Mouse (Mus musculus): ENCODE results near the gene Rnf126. TPM values are rescaled to one million over a fixed set of nuclear protein-coding genes. Genes with fewer than 3 reads are reported as not detected.

Gene Rnf126
- polyA plus RNA-seq, 1 experiment from 2014 or later, result 119 TPM

DNA sequence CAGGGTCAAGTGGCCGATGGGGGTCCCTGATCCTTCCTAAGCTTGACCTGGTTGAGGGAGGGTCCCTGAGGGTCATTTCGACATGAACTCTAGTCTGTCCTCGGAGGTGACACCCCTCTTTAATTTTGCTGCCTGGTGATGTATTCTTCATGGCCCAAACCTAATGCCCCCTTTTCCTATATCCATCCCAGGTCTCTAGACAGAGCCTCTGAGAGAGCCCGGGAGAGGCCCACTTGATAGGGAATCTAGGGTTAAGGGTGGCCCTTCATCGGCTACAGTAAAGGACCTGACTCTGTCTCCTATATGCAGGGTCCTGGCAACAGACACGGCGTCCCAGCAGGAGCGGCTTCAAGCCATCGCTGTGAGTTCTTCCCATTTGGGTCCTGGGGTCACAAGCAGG, 39.6 kb upstream of the Rnf126 start:
- Histone ChIP-seq H3K9me3 (ENCODE audit: control insufficient read depth, low read length) (no peaks in the 10 kb centered on the region), H3K36me3 (ENCODE audit: control insufficient read depth, insufficient read depth, low read length) (0 out of 2 replicates have a peak, but pooled peaks cover 3% of the 10 kb centered on the region), H3K9ac (ENCODE audit: low read depth, low read length) (no peak overlapping the region), H3K27ac (ENCODE audit: low read depth, low read length) (no peak overlapping the region), H3K4me1 (replicated peaks; ENCODE audit: control insufficient read depth, insufficient read depth, low read length) (peaks cover 48% of the 10 kb centered on the region), H3K4me2 (no peak overlapping the region), H3K4me3 (ENCODE audit: low read depth, low read length) (no peak overlapping the region), H3K27me3 (replicated peaks; ENCODE audit: control insufficient read depth, insufficient read depth, low read length) (no peaks in the 10 kb centered on the region)
- no peak for ATAC-seq (replicated peaks; ENCODE audit: low FRiP score)
- 76% methylated on average over 9 of the region's 9 CpGs for WGBS
- no peak for DNase-seq (ENCODE audit: low spot score)

DNA sequence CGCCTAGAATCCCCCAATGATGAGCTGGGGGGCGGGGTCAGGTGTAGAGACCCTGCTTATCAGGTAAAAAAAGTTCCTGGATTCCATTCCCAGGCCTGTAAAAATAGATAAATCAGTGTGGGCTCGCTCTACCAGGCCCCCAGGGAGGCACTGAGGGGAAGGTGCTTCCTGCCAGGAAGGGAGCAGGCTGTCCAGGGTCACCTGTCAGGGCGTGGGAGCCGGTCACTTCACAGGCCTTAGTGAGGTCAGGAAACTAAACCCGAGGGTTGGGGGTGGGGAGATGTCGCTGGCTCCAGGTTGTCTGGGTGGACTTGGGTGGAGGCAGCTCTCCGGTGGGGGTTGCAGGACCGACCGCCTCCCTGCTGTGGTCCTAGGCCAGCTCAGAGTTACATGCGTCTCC, 38.9 kb upstream of the Rnf126 start:
- ATAC-seq (replicated peaks; ENCODE audit: low FRiP score), result no peak; the same call in 1 of the 2 replicates
- 42% methylated on average over 11 of the region's 11 CpGs for WGBS

DNA sequence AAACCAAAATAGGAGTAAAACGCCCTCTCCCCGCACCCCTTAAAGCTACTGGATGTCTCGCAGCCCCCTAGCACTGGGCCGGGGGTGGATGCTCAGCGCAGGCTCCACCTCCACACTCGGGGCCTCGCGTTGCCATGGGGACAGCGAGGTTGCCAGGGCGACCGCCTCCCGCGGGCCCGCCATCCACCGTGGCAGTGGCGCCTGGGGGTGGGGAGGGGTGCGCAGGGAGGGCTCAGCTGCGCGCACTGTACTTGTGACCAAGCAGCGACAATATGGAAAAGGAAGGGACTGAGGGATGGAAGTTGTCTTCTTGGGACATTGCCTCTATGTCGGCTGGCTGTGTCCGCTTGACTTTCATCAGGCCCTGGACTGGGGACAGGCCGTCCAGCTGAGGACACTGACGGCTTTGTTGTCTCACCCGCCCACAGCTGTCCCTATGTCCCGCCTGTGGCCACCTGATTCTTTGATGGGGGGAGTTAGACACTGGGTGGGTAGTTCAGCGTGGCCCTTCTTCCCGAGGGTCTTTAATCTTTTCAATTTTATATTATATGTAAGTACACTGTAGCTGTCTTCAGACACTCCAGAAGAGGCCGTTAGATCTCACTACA, 37.1 kb upstream of the Rnf126 start:
- H3K27me3 ChIP-seq (replicated peaks; ENCODE audit: control insufficient read depth, insufficient read depth, low read length), result no peaks in the 10 kb centered on the region
- WGBS, result 37% methylated on average over 29 of the region's 29 CpGs
- ATAC-seq (replicated peaks; ENCODE audit: low FRiP score) (no peak), DNase-seq (ENCODE audit: low spot score) (peak; percentile 71)
- H3K27ac ChIP-seq (ENCODE audit: low read depth, low read length), result no peak overlapping the region
- no peaks in the 10 kb centered on the region for H3K9me3 ChIP-seq (ENCODE audit: control insufficient read depth, low read length)
- H3K4me2 ChIP-seq, result peak overlapping the region; percentile 19; the same call in 1 of the 2 replicates
- 0 out of 2 replicates have a peak, but pooled peaks cover 2% of the 10 kb centered on the region for H3K36me3 ChIP-seq (ENCODE audit: control insufficient read depth, insufficient read depth, low read length)
- H3K9ac ChIP-seq (ENCODE audit: low read depth, low read length), result no peak overlapping the region
- no peak overlapping the region for H3K4me3 ChIP-seq (ENCODE audit: low read depth, low read length)
- H3K4me1 ChIP-seq (replicated peaks; ENCODE audit: control insufficient read depth, insufficient read depth, low read length), result peaks cover 52% of the 10 kb centered on the region

More for the DNA sequence above, 38.9 kb upstream of the Rnf126 start:
- H3K36me3 ChIP-seq (ENCODE audit: control insufficient read depth, insufficient read depth, low read length), result 0 out of 2 replicates have a peak, but pooled peaks cover 3% of the 10 kb centered on the region
- no peak overlapping the region for H3K9ac ChIP-seq (ENCODE audit: low read depth, low read length)
- no peak overlapping the region for H3K4me3 ChIP-seq (ENCODE audit: low read depth, low read length)
- no peak for DNase-seq (ENCODE audit: low spot score)
- no peak overlapping the region for H3K4me2 ChIP-seq
- H3K9me3 ChIP-seq (ENCODE audit: control insufficient read depth, low read length), result no peaks in the 10 kb centered on the region
- H3K27ac ChIP-seq (ENCODE audit: low read depth, low read length), result no peak overlapping the region
- H3K4me1 ChIP-seq (replicated peaks; ENCODE audit: control insufficient read depth, insufficient read depth, low read length), result peaks cover 48% of the 10 kb centered on the region
- H3K27me3 ChIP-seq (replicated peaks; ENCODE audit: control insufficient read depth, insufficient read depth, low read length), result no peaks in the 10 kb centered on the region

DNA sequence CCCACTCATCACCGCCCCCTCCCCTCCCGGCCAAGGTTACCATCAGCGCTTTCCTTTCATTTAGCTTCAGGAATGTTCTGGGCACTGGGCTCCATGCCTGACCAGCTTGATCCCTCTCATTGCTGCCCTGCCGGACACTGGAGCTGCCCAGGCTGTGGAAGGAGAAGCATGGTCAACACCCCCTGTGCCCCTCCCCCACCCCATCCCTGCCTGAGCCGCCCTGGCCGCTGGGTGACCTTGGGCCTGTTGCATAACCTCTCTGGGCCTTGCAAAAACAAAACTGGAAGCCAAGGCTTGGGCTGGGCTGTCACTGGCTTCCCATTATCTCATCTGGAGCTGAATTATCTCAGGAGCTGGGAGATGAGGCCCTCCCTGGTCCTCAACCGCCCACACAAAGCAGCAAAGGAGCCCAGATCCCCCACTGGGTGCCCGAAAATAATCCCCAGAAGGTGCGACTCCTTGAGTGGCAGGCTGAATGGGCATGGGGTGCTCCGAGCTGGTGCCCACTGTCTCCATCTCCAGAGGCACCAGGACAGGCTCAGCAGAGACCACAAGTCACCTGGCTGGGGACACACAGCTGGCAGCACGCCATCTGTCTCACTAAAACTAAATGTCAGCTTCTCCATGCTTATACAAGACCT, 35.7 kb upstream of the Rnf126 start:
- Histone ChIP-seq H3K27ac (ENCODE audit: low read depth, low read length) (peak overlapping the region; percentile 76), H3K9ac (ENCODE audit: low read depth, low read length) (0 out of 2 replicates have a peak overlapping the region, but pooled peaks have one; percentile 31), H3K9me3 (ENCODE audit: control insufficient read depth, low read length) (no peaks in the 10 kb centered on the region), H3K4me3 (ENCODE audit: low read depth, low read length) (peak overlapping the region; percentile 25; the same call in 1 of the 2 replicates), H3K36me3 (ENCODE audit: control insufficient read depth, insufficient read depth, low read length) (no peaks in the 10 kb centered on the region), H3K4me1 (replicated peaks; ENCODE audit: control insufficient read depth, insufficient read depth, low read length) (peaks cover 51% of the 10 kb centered on the region), H3K4me2 (peak overlapping the region; percentile 49), H3K27me3 (replicated peaks; ENCODE audit: control insufficient read depth, insufficient read depth, low read length) (no peaks in the 10 kb centered on the region)
- WGBS, result 40% methylated on average over 11 of the region's 11 CpGs
- DNase-seq (ENCODE audit: low spot score) (no peak), ATAC-seq (replicated peaks; ENCODE audit: low FRiP score) (peak; percentile 46)

DNA sequence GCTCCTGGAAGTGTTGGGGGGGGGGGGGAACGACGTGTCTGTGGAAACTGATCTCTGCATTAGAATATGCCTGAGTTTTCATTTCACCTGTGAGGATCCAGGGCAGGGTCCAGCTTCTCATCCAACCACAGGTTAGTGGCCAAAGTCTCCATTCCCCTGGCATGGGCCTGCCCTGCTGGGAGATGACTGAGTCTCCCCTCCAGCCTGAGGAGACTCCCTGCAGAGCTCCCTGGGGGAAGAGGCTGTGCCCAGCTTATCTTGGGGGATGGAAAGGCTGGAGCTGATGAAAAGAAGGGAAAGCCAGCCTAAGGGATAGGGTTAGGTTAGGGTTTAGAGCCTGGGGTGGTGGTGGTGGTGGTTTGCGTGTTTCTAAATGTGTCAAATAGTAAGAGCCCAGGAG, 35.1 kb upstream of the Rnf126 start:
- Histone ChIP-seq H3K27ac (ENCODE audit: low read depth, low read length) (peak overlapping the region; percentile 76), H3K9ac (ENCODE audit: low read depth, low read length) (no peak overlapping the region), H3K9me3 (ENCODE audit: control insufficient read depth, low read length) (no peaks in the 10 kb centered on the region), H3K4me2 (peak overlapping the region; percentile 49), H3K36me3 (ENCODE audit: control insufficient read depth, insufficient read depth, low read length) (no peaks in the 10 kb centered on the region), H3K4me3 (ENCODE audit: low read depth, low read length) (peak overlapping the region; percentile 25; the same call in 1 of the 2 replicates), H3K27me3 (replicated peaks; ENCODE audit: control insufficient read depth, insufficient read depth, low read length) (no peaks in the 10 kb centered on the region), H3K4me1 (replicated peaks; ENCODE audit: control insufficient read depth, insufficient read depth, low read length) (peaks cover 48% of the 10 kb centered on the region)
- ATAC-seq (replicated peaks; ENCODE audit: low FRiP score) (no peak), DNase-seq (ENCODE audit: low spot score) (no peak)
- WGBS, result 40% methylated on average over 3 of the region's 3 CpGs

DNA sequence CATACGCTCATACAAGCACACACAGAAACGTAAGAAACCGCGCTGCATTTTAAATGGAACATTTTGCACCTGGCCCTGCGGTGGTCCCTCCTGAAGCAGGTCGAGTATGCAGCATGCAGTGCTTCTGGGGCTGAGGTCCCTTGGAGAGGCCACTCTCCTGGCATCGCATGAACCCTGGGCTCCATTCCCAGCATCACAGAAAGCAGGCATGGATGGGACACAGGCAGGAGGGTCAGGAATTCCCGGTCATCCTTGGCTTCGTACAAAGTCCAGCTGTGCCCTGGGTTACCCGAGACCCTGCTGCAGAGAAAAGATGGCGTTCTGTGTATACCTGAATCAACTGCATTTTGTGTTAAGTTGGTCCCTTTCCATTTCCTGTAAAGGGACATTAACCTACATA, 33.8 kb upstream of the Rnf126 start:
- Histone ChIP-seq H3K4me3 (ENCODE audit: low read depth, low read length) (no peak overlapping the region), H3K27me3 (replicated peaks; ENCODE audit: control insufficient read depth, insufficient read depth, low read length) (no peaks in the 10 kb centered on the region), H3K27ac (ENCODE audit: low read depth, low read length) (no peak overlapping the region), H3K9ac (ENCODE audit: low read depth, low read length) (no peak overlapping the region), H3K4me2 (no peak overlapping the region), H3K36me3 (ENCODE audit: control insufficient read depth, insufficient read depth, low read length) (no peaks in the 10 kb centered on the region), H3K9me3 (ENCODE audit: control insufficient read depth, low read length) (no peaks in the 10 kb centered on the region), H3K4me1 (replicated peaks; ENCODE audit: control insufficient read depth, insufficient read depth, low read length) (peaks cover 36% of the 10 kb centered on the region)
- ATAC-seq (replicated peaks; ENCODE audit: low FRiP score), result no peak
- DNase-seq (ENCODE audit: low spot score), result no peak
- WGBS, result 82% methylated on average over 11 of the region's 11 CpGs

DNA sequence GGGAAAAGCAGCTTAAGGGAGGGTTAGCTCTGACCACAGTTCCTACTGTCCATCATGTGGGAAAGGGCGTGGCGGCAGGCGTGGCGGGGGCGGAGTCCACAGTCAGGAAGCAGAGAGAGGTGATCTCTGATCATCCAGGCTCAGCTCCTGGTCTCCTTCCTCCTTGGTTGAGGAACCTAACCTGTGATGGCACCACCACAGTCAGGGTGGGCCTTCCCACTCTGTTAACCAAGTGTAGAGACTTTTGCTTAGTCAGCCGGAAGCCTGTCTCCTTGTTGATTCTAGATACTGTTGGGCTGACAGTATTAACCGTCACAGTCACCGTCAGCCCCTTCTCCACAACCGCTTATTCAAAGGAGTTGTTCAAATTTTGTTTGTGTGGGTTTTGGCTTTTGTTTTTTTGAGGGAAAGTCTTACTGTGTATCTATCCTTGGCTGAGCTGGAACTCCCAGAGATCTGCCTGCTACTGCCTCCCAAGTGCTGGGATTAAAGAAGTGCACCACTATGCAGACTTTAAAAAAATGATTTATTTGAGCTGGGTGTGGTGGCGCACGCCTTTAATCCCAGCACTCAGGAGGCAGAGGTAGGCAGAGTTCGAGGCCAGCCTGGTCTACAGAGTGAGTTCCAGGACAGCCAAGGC, 31.7 kb upstream of the Rnf126 start:
- H3K9me3 ChIP-seq (ENCODE audit: control insufficient read depth, low read length), result no peaks in the 10 kb centered on the region
- H3K36me3 ChIP-seq (ENCODE audit: control insufficient read depth, insufficient read depth, low read length), result no peaks in the 10 kb centered on the region
- no peak overlapping the region for H3K4me3 ChIP-seq (ENCODE audit: low read depth, low read length)
- WGBS, result 52% methylated on average over 12 of the region's 12 CpGs
- ATAC-seq (replicated peaks; ENCODE audit: low FRiP score) (peak; percentile 46), DNase-seq (ENCODE audit: low spot score) (peak; percentile 68)
- no peak overlapping the region for H3K4me2 ChIP-seq
- H3K27me3 ChIP-seq (replicated peaks; ENCODE audit: control insufficient read depth, insufficient read depth, low read length), result no peaks in the 10 kb centered on the region
- H3K9ac ChIP-seq (ENCODE audit: low read depth, low read length), result no peak overlapping the region
- peaks cover 35% of the 10 kb centered on the region for H3K4me1 ChIP-seq (replicated peaks; ENCODE audit: control insufficient read depth, insufficient read depth, low read length)
- H3K27ac ChIP-seq (ENCODE audit: low read depth, low read length), result peak overlapping the region; percentile 42

DNA sequence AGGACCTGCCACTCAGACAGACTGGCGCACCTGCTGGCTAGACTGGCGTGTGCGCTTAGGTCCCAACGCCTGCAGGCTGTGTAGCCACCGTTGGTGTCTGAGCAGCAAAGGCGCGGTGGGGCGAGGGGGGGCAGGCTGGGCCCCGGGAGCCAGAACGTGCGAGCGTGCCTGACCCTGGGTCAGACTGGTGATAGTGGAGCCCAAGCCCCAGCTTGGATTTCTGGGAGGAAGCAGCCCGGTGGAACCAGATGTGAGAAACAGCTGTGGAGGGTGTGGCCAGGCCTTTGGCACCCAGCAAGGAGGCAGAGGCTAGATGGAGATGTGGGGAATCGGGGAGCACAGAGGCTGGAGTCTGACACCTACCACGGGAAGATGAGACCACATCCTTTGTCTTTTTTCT, 30.6 kb upstream of the Rnf126 start:
- Histone ChIP-seq H3K4me2 (peak overlapping the region; percentile 30), H3K36me3 (ENCODE audit: control insufficient read depth, insufficient read depth, low read length) (no peaks in the 10 kb centered on the region), H3K4me3 (ENCODE audit: low read depth, low read length) (no peak overlapping the region), H3K27me3 (replicated peaks; ENCODE audit: control insufficient read depth, insufficient read depth, low read length) (no peaks in the 10 kb centered on the region), H3K27ac (ENCODE audit: low read depth, low read length) (no peak overlapping the region; the same call in 1 of the 2 replicates), H3K4me1 (replicated peaks; ENCODE audit: control insufficient read depth, insufficient read depth, low read length) (peaks cover 27% of the 10 kb centered on the region), H3K9ac (ENCODE audit: low read depth, low read length) (no peak overlapping the region), H3K9me3 (ENCODE audit: control insufficient read depth, low read length) (no peaks in the 10 kb centered on the region)
- no peak for DNase-seq (ENCODE audit: low spot score)
- no peak for ATAC-seq (replicated peaks; ENCODE audit: low FRiP score)
- WGBS, result 24% methylated on average over 15 of the region's 15 CpGs

All from liver, embryonic 11.5 days (tissue).